Mouse (Mus musculus): ENCODE measurements around the gene Trappc10. TPM values are rescaled to one million over a fixed set of nuclear protein-coding genes. Genes with fewer than 3 reads are reported as not detected.
A peak's percentile ranks its signal among the peaks of the same experiment; 100 is the strongest.

Trappc10 gene
- polyA plus RNA-seq, 1 experiment from 2014 or later: 13.3 TPM

DNA sequence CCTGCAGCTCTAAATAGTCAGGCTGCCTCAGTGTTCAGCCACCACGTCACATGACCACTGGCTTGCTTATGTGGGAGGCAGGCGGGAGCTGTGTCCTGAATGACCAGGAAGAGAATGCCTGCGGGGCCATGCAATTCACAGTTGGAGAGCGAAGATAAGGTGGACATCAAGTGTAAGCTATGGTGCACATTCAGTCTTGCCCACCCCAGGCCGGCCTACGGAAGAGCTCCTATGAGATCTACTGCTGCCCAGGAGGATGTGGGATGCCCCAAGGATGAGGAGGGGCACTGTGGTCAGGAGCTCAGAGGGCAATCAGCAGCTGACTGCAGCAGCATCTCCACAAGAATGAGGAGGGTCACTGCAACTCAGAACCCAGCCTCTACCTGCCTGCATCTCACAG lies 41.0 kb upstream of the Trappc10 start:
- Histone ChIP-seq H3K4me2 (no peak overlapping the region), H3K4me1 (replicated peaks; ENCODE audit: control insufficient read depth, insufficient read depth, low read length) (no peaks in the 10 kb centered on the region), H3K9me3 (ENCODE audit: control insufficient read depth, low read length) (no peaks in the 10 kb centered on the region), H3K27me3 (replicated peaks; ENCODE audit: control insufficient read depth, insufficient read depth, low read length) (no peaks in the 10 kb centered on the region), H3K4me3 (ENCODE audit: low read depth, low read length) (no peak overlapping the region), H3K36me3 (ENCODE audit: control insufficient read depth, insufficient read depth, low read length) (peaks cover 4% of the 10 kb centered on the region; the same call in 1 of the 2 replicates), H3K9ac (ENCODE audit: low read depth, low read length) (no peak overlapping the region), H3K27ac (ENCODE audit: low read depth, low read length) (no peak overlapping the region)
- ATAC-seq (replicated peaks; ENCODE audit: low FRiP score) (peak; percentile 32; the same call in 1 of the 2 replicates), DNase-seq (ENCODE audit: low spot score) (no peak)
- WGBS: 55% methylated on average over 6 of the region's 6 CpGs

DNA sequence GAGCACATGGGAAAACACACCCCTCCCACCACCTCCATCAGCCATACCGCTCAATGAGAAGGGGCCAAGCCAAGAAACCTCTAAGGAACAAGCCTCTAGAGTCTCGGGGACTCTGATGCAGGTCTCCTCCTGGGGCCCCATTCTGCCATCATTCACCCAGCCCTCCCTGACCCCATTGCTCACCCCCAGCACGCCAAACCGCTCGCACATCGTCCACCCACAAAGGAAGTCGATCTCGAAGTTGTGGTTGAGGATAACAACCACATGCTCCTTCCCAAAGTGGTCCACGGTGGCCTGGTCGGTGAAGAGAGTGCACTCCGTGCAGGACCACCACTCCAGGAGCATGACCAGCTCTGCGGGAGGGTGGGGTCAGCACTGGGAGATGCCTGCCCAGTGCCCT lies 40.4 kb upstream of the Trappc10 start:
- no peak overlapping the region for H3K4me3 ChIP-seq (ENCODE audit: low read depth, low read length)
- no peak for DNase-seq (ENCODE audit: low spot score)
- H3K36me3 ChIP-seq (ENCODE audit: control insufficient read depth, insufficient read depth, low read length): peaks cover 6% of the 10 kb centered on the region; the same call in 1 of the 2 replicates
- no peaks in the 10 kb centered on the region for H3K27me3 ChIP-seq (replicated peaks; ENCODE audit: control insufficient read depth, insufficient read depth, low read length)
- H3K4me2 ChIP-seq: no peak overlapping the region
- no peak for ATAC-seq (replicated peaks; ENCODE audit: low FRiP score)
- WGBS: 48% methylated on average over 12 of the region's 12 CpGs
- no peaks in the 10 kb centered on the region for H3K9me3 ChIP-seq (ENCODE audit: control insufficient read depth, low read length)
- H3K27ac ChIP-seq (ENCODE audit: low read depth, low read length): no peak overlapping the region
- no peaks in the 10 kb centered on the region for H3K4me1 ChIP-seq (replicated peaks; ENCODE audit: control insufficient read depth, insufficient read depth, low read length)
- no peak overlapping the region for H3K9ac ChIP-seq (ENCODE audit: low read depth, low read length)

DNA sequence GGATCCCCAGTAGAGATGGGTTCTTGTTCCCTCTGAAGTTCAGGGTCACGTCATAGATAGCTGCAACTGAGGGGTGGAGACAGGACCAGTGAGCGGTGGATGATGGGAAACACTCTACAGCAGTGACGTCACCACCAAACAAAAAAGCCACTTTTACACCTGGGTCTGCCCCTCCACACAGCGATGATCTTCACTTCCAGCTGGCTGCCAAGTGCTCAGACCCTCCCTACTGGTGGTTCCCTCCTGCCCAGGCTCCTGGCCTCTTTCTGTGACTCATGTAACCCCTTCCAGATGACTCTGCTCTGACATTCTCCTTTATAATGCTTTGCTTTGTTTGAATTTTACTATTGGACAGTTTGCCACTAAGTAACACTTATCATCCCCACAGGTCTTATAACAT lies 38.0 kb upstream of the Trappc10 start:
- no peak for ATAC-seq (replicated peaks; ENCODE audit: low FRiP score)
- Histone ChIP-seq H3K9me3 (ENCODE audit: control insufficient read depth, low read length) (no peaks in the 10 kb centered on the region), H3K9ac (ENCODE audit: low read depth, low read length) (no peak overlapping the region), H3K4me2 (no peak overlapping the region), H3K4me1 (replicated peaks; ENCODE audit: control insufficient read depth, insufficient read depth, low read length) (no peaks in the 10 kb centered on the region), H3K27ac (ENCODE audit: low read depth, low read length) (no peak overlapping the region), H3K4me3 (ENCODE audit: low read depth, low read length) (no peak overlapping the region), H3K27me3 (replicated peaks; ENCODE audit: control insufficient read depth, insufficient read depth, low read length) (no peaks in the 10 kb centered on the region), H3K36me3 (ENCODE audit: control insufficient read depth, insufficient read depth, low read length) (peaks cover 4% of the 10 kb centered on the region; the same call in 1 of the 2 replicates)
- no peak for DNase-seq (ENCODE audit: low spot score)
- WGBS: 89% methylated on average over 4 of the region's 4 CpGs

DNA sequence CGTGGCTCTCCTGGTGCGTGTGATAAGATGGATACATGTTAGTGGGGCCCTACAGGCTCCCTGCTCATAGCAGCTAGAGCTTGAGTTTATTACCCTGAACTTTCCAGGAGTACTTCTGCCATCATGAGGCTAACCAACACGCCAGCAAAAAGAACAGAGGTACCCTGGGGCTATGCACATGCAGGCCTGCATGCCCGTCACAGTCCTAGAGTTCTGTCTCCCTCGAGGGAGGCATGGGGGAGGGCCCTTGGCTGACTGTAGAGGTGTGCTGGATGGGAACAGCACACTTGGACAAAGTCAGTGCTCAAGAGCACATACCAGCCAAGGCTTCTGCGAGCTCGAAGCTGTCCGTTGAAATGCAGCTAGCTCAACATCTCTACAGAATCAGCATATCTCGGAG lies 36.0 kb upstream of the Trappc10 start:
- H3K27me3 ChIP-seq (replicated peaks; ENCODE audit: control insufficient read depth, insufficient read depth, low read length): no peaks in the 10 kb centered on the region
- WGBS: 80% methylated on average over 9 of the region's 9 CpGs
- no peak overlapping the region for H3K4me2 ChIP-seq
- no peaks in the 10 kb centered on the region for H3K4me1 ChIP-seq (replicated peaks; ENCODE audit: control insufficient read depth, insufficient read depth, low read length)
- 0 out of 2 replicates have a peak, but pooled peaks cover 5% of the 10 kb centered on the region for H3K36me3 ChIP-seq (ENCODE audit: control insufficient read depth, insufficient read depth, low read length)
- ATAC-seq (replicated peaks; ENCODE audit: low FRiP score) (no peak), DNase-seq (ENCODE audit: low spot score) (no peak)
- no peak overlapping the region for H3K9ac ChIP-seq (ENCODE audit: low read depth, low read length)
- H3K27ac ChIP-seq (ENCODE audit: low read depth, low read length): no peak overlapping the region
- no peaks in the 10 kb centered on the region for H3K9me3 ChIP-seq (ENCODE audit: control insufficient read depth, low read length)
- H3K4me3 ChIP-seq (ENCODE audit: low read depth, low read length): no peak overlapping the region

DNA sequence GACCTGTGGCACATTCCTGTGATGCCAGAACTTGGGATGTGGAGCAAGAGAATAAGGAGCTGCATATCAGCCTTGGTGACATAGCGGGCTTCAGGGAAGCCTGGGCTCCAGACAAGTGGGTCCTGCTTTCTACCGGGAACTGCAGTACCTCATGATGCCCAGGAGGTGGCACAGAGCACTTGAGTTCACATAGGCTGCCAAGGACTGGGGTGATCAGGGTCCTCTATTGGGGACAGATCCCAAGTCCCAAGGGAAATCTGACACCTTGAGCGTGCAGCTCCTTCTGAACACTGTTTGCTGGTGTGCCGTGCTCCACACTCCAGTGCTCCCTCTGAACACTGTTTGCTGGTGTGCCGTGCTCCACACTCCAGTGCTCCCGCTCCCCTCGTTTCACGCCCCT lies 34.8 kb upstream of the Trappc10 start:
- Histone ChIP-seq H3K4me1 (replicated peaks; ENCODE audit: control insufficient read depth, insufficient read depth, low read length) (no peaks in the 10 kb centered on the region), H3K4me3 (ENCODE audit: low read depth, low read length) (no peak overlapping the region), H3K27ac (ENCODE audit: low read depth, low read length) (no peak overlapping the region), H3K36me3 (ENCODE audit: control insufficient read depth, insufficient read depth, low read length) (0 out of 2 replicates have a peak, but pooled peaks cover 5% of the 10 kb centered on the region), H3K27me3 (replicated peaks; ENCODE audit: control insufficient read depth, insufficient read depth, low read length) (no peaks in the 10 kb centered on the region; the same call in 1 of the 2 replicates), H3K9ac (ENCODE audit: low read depth, low read length) (no peak overlapping the region), H3K4me2 (no peak overlapping the region), H3K9me3 (ENCODE audit: control insufficient read depth, low read length) (no peaks in the 10 kb centered on the region)
- WGBS: 53% methylated on average over 8 of the region's 8 CpGs
- ATAC-seq (replicated peaks; ENCODE audit: low FRiP score): peak; percentile 58; the same call in 1 of the 2 replicates
- no peak for DNase-seq (ENCODE audit: low spot score)

DNA sequence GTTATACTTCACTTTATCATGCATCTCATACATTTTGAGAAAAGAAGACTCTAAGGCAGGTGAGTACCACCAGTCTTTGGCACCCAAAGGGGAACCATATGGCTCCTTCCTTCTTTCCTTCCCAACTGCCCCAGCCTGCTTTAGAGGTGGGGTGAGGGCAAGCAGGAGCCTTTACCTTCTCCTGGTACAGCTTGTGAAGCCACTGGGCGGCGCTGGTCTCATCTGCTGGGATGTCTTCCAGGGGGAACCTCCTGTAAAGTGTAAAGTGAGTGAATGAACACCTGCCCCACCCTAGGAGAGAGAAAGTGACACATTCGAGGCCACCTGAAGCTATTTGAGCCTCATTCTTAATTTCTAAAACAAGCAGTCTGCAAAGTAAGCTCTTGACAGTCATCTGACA lies 33.4 kb upstream of the Trappc10 start:
- DNase-seq (ENCODE audit: low spot score): no peak
- no peaks in the 10 kb centered on the region for H3K9me3 ChIP-seq (ENCODE audit: control insufficient read depth, low read length)
- 66% methylated on average over 3 of the region's 3 CpGs for WGBS
- no peak overlapping the region for H3K4me3 ChIP-seq (ENCODE audit: low read depth, low read length)
- 0 out of 2 replicates have a peak, but pooled peaks cover 5% of the 10 kb centered on the region for H3K36me3 ChIP-seq (ENCODE audit: control insufficient read depth, insufficient read depth, low read length)
- peaks cover 8% of the 10 kb centered on the region for H3K4me1 ChIP-seq (replicated peaks; ENCODE audit: control insufficient read depth, insufficient read depth, low read length)
- no peaks in the 10 kb centered on the region; the same call in 1 of the 2 replicates for H3K27me3 ChIP-seq (replicated peaks; ENCODE audit: control insufficient read depth, insufficient read depth, low read length)
- ATAC-seq (replicated peaks; ENCODE audit: low FRiP score): no peak
- H3K9ac ChIP-seq (ENCODE audit: low read depth, low read length): no peak overlapping the region
- no peak overlapping the region for H3K27ac ChIP-seq (ENCODE audit: low read depth, low read length)
- no peak overlapping the region for H3K4me2 ChIP-seq

DNA sequence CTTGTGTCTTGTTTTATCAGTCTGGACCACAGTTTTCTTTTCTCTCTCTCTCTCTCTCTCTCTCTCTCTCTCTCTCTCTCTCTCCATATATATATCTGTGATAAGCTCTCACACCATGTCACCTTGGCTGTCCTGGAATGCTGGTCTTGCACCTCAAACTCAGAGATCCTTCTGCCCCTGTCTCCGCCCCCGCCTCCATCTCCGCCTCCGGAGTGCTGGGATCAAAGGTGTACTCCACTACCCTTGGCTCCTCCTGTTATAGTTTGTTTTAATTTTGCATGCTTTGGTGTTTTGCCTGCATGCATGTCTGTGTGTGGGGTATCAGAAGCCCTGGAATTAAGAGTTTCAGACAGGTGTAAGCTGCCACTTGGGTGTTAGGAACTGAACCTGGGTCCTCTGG lies 31.8 kb upstream of the Trappc10 start:
- whole genome bisulfite sequencing: 93% methylated on average over 4 of the region's 4 CpGs
- H3K4me2 ChIP-seq: no peak overlapping the region
- 0 out of 2 replicates have a peak, but pooled peaks cover 8% of the 10 kb centered on the region for H3K36me3 ChIP-seq (ENCODE audit: control insufficient read depth, insufficient read depth, low read length)
- H3K9ac ChIP-seq (ENCODE audit: low read depth, low read length): no peak overlapping the region
- no peaks in the 10 kb centered on the region; the same call in 1 of the 2 replicates for H3K27me3 ChIP-seq (replicated peaks; ENCODE audit: control insufficient read depth, insufficient read depth, low read length)
- DNase-seq (ENCODE audit: low spot score) (no peak), ATAC-seq (replicated peaks; ENCODE audit: low FRiP score) (no peak)
- H3K27ac ChIP-seq (ENCODE audit: low read depth, low read length): no peak overlapping the region
- no peak overlapping the region for H3K4me3 ChIP-seq (ENCODE audit: low read depth, low read length)
- peaks cover 14% of the 10 kb centered on the region for H3K4me1 ChIP-seq (replicated peaks; ENCODE audit: control insufficient read depth, insufficient read depth, low read length)
- H3K9me3 ChIP-seq (ENCODE audit: control insufficient read depth, low read length): no peaks in the 10 kb centered on the region

DNA sequence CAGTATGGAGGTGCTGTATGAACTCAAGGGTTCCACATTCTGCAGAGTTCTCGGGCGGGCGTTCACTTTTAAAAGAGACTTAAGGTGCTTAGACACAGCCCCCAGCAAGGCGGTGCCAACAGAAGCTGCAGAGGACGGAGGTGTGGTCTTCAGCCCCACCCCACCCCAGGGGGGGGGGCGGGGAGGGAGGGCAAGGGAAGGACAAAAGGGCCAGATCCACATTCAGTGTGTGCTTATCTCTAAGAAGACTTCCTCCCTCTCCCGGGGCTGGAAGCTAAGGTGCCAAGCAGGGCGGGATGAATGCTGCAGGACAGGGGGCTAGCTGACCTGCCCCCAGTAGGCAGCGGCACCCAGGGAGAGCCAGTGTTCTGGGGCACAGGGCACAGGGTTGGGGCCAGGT lies 28.5 kb upstream of the Trappc10 start:
- Histone ChIP-seq H3K9me3 (ENCODE audit: control insufficient read depth, low read length) (no peaks in the 10 kb centered on the region), H3K4me2 (peak overlapping the region; percentile 58), H3K9ac (ENCODE audit: low read depth, low read length) (no peak overlapping the region), H3K36me3 (ENCODE audit: control insufficient read depth, insufficient read depth, low read length) (0 out of 2 replicates have a peak, but pooled peaks cover 6% of the 10 kb centered on the region), H3K27ac (ENCODE audit: low read depth, low read length) (no peak overlapping the region), H3K27me3 (replicated peaks; ENCODE audit: control insufficient read depth, insufficient read depth, low read length) (no peaks in the 10 kb centered on the region; the same call in 1 of the 2 replicates), H3K4me3 (ENCODE audit: low read depth, low read length) (no peak overlapping the region), H3K4me1 (replicated peaks; ENCODE audit: control insufficient read depth, insufficient read depth, low read length) (peaks cover 14% of the 10 kb centered on the region)
- DNase-seq (ENCODE audit: low spot score) (peak; percentile 66), ATAC-seq (replicated peaks; ENCODE audit: low FRiP score) (peak; percentile 83)
- 13% methylated on average over 9 of the region's 9 CpGs for WGBS

DNA sequence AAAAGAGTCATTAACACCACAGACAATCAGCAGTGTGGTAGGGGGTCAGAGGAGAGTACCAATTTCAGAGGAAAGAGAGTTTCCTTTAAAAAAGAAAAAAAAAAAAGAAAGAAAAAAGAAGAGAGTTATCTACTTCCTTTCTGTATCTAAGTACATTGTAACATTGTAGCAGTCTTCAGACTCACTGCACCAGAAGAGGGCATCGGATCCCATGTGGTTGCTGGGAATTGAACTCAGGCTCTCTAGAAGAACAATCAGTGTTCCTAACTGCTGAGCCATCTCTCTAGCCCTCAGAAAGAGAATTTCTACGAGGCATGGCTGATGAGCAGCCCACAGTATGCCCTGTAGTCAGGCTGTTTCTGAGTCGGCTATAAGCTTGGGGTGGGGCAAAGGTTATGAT lies 21.4 kb upstream of the Trappc10 start:
- ATAC-seq (replicated peaks; ENCODE audit: low FRiP score) (no peak), DNase-seq (ENCODE audit: low spot score) (no peak)
- Histone ChIP-seq H3K27me3 (replicated peaks; ENCODE audit: control insufficient read depth, insufficient read depth, low read length) (no peaks in the 10 kb centered on the region), H3K4me3 (ENCODE audit: low read depth, low read length) (no peak overlapping the region), H3K4me2 (no peak overlapping the region), H3K27ac (ENCODE audit: low read depth, low read length) (no peak overlapping the region), H3K4me1 (replicated peaks; ENCODE audit: control insufficient read depth, insufficient read depth, low read length) (no peaks in the 10 kb centered on the region), H3K36me3 (ENCODE audit: control insufficient read depth, insufficient read depth, low read length) (no peaks in the 10 kb centered on the region), H3K9me3 (ENCODE audit: control insufficient read depth, low read length) (no peaks in the 10 kb centered on the region), H3K9ac (ENCODE audit: low read depth, low read length) (no peak overlapping the region)
- WGBS: 62% methylated on average over 3 of the region's 3 CpGs

Data from liver, embryonic 11.5 days (tissue).